Mouse (Mus musculus) fibroblast of lung, adult 2 months (primary cell): ENCODE results near the gene Hoxa7.

Experiments
- DNase-seq: peaks from one replicate; pipeline ENCODE4 v3.0.0-alpha.2; 2011; ENCODE audit warnings: low read depth

The Hoxa7 gene

GRCm38 (mm10) chr6:52221337-52221992 lies at the start of gene Hoxa7:
TSS of gene Hoxa7 (minus strand) at chr6:52221854.
- peak; percentile 59 for DNase-seq

DNA sequence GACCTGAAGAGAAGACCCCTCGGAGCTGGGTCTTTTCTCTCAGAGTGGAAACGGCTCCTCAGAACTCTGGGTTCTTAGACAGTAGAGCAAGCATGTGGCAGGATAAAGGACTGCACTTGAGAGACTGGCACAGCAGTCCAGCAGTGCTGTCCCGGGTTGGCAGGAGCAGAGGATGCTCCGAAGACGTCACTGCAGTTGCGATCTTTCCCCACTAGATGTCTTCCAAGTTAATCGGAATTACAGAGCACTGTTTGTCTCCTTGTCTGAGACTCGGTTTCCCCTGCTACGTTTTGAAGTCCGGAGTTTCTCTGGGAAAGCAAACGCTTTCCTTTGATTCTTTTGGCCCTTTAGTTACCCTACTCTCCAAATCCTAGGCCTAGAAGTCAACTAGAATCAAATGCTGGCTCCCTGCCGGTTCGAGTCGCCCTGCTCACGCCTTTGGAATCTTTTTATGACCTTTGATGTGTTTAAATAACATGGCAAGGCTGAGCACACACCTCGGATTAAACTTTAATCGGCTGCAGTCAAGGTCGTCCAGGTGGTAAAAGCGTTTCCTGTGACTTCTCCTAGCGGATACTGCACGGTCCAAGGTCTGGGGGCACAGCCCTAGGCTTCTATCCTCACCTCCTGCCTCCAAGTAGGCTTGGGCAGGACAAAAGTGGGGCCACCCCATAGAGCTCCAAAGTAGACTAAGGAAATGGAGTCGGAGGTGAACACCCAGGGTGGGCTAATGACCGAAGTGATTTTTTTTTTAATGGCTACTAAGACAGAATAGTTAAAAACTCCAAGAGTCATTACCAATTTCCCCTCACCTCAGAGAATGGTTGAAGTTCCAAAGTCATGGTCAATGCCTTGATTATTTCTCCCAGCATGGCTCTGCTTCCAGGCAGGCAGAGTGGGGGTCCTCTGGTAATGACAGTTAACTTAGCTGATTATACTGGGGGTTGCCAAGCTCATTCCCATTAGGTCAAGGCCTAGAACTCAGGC lies 49.1 kb upstream of the Hoxa7 start:
- DNase-seq = peak; percentile 38

GRCm38 (mm10) chr6:52268756-52269155 lies 47.1 kb upstream of the Hoxa7 start:
- DNase-seq = no peak

GRCm38 (mm10) chr6:52268341-52268740 lies 46.7 kb upstream of the Hoxa7 start:
- no peak for DNase-seq

DNA sequence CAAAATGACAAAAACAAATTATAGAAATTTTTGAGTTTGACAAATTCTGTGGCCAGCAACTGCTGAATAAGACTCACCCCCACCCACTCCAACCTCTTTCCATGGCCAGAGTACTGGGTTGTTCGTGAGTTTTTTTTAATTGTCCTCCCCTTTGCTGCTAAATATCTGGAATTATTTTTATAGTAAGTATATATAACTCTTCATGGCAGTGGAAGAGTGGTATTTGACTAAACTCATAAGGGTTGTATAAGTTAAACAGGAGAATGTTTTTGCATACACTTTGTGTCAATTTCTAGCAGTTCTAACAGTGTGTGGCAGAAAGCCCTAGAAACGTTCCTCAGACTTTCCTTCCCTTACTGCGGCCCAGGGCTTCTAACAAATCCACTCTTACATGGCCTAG lies 46.0 kb upstream of the Hoxa7 start:
- no peak for DNase-seq

DNA sequence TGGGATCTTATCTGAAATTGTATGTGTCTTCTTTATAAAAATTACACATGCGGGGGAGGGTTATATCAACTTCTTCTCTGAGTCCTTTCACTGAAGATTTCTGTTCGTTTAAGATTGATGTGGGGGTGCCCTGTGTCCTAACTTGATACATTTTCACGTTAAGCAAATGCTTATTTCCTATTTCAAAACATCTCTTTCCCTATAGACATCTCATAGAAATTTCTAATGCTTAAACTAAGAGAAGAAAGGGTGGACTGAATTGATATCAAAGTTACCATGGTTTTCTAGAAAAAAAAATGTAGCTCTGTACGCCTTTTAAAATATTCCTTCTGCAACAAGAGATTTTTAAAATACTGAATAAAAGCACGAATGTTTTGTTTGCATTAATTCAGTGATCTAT lies 45.6 kb upstream of the Hoxa7 start:
- no peak for DNase-seq

GRCm38 (mm10) chr6:52266666-52266985 lies 45.0 kb upstream of the Hoxa7 start:
- DNase-seq = no peak

GRCm38 (mm10) chr6:52265913-52266665 lies 44.4 kb upstream of the Hoxa7 start:
- no peak for DNase-seq

- DNase-seq = no peak
These were observed 43.8 kb upstream of the Hoxa7 start for GRCm38 (mm10) chr6:52265306-52265912.

DNA sequence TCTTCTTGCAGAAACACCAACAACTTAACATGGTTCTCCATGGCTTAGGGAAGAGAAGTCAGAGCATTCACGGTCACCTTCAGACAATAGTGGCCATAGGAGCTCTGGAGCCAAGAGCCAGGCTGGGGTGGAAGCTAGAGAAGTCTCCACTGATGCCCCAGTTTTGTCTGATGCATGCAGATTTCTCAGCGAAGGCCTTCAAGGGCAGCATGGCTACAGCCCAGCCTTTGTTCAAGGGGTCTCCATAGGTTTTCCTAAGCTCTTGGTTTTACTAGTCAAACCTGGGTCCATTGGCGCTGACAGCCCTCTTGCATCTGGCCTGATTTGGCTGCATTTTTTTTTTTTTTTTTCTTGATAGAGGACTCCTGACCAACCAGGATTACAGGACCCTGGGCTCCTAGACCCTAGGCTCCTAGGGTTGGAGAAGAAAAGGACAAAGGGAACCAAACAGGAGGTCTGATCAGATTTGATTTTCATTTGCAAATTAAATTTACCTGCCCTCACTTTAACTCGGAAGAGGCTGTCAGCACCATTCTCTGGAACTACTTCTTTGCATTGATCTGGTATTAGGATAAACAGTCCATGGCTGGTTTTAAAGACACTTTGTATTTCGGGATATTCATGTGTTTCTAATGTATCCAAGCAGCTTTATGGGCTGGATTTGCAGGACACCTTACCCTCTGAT lies 42.6 kb upstream of the Hoxa7 start:
- DNase-seq = no peak

GRCm38 (mm10) chr6:52263321-52263585 lies 41.6 kb upstream of the Hoxa7 start:
- no peak for DNase-seq

DNA sequence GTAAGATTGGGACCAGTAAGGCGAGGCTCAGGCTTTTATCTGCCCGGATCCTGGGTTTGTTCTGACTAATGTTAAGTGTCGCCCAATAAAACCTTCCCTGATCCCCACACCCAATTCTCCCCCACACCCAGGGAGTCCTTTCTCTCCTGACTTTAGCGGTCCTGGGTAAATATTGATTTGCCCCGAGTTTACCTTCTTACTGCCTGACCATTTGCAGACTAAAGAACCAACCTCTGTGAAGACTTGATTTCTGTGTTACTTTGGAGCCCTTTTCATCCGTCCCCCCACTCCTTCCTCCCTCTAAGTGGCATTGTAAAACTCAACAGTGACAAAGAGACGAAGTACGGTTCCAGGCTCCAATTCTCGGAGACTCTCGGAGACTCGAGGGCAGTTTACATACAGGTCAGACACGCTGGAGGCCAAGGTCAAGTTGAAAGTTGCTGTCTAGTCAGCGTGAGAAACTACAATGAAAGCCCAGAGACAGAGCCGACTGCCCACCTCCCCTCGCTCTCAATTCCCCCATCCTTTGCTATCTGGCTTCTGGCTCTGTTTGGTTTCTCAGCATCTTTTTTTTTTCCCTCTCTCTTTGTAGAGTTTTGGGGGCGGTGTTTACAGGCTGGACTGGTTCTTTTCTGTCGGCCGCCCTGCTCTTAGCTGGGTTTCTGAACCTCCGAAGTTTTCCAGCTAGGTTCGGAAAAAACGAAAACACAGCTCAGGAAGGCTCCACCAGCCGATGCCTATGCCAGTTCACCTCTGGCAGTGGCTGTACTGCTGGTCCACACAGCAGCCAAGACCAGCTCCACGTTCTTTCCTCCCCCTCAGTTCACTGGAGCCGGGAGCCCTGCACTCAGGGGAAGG lies 41.0 kb upstream of the Hoxa7 start:
- DNase-seq = no peak

GRCm38 (mm10) chr6:52261751-52262462 lies 40.3 kb upstream of the Hoxa7 start:
- no peak for DNase-seq

GRCm38 (mm10) chr6:52260654-52261575 lies 39.3 kb upstream of the Hoxa7 start, which contains the start of gene Hoxa13:
TSS of gene Hoxa13 (minus strand) at chr6:52260880.
- DNase-seq = no peak

DNA sequence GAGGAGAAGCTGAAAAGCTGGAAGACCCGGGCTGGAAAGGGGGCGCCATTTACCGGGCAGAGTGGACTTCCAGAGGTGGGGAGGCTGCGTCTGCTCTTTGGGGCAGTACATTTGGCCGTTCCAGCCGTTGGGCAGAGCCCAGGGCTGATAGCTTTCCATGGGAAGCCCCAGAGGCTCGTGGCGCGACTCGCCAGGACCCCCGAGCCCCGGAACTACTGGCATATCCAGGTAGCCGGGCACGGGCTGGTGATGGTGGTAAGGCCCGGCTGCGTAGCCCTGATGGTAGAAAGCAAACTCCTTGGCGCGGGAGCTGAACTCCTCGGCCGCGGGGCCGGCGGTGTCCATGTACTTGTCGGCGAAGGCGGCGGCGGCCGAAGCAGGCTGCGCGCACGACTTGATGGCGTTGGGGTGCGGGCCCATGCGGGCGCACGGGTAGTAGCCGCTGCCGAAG lies 38.2 kb upstream of the Hoxa7 start:
- DNase-seq = no peak

- DNase-seq = no peak
These were observed 37.6 kb upstream of the Hoxa7 start for GRCm38 (mm10) chr6:52259081-52259790.

GRCm38 (mm10) chr6:52256956-52257355 lies 35.3 kb upstream of the Hoxa7 start:
- DNase-seq = peak; percentile 53
